Mouse (Mus musculus): Measurements from ENCODE around the gene Vmn1r206.
"Not testable (repeated sequence)": the region's sequence is repeated elsewhere in the genome, so short reads cannot be mapped to it uniquely, and the experiment has no call there.

Gene Vmn1r206

DNA sequence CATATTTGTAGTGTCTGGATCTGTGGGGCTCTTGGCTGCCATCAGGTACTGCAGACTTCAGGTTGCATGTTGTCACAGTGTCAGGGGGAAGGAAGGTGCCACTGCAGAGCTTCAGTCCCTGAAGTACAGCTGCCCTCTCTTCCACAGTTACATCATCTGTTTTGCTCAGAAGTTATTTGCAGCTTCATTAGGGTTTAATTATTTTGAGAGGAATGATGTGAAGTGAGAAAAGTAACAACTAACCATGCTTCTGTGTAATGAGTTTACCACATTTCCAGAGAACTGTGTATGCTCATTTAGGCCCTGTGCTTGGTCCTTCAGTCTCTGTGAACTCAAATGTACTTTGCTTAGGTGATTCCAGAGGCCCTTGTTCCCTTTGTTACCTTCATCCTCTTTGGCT is at the start of gene Vmn1r206:
Gene Vmn1r206 (minus strand): TSS at position 101 of the 400 bp plus-strand sequence.
- not testable (repeated sequence) for DNase-seq

DNA sequence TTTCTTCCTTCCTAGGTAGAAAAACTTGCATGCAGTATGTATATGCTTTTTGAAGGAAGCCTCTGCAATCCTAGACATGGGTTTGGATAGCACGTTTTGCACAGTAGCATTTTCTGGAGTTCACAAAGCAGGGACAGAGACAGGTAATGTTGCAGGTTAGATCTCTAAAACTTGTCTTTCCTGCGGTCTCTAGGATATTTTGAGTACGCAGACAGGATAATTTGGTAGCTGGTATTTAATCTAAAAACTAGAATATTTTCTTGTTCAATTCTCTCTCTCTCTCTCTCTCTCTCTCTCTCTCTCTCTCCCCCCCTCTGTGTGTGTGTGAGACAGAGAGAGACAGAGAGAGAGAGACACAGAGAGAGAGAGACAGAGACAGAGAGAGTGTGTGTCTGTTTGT is 31.2 kb downstream of the Vmn1r206 start, which contains the start of gene Vmn1r205:
Gene Vmn1r205 (minus strand): TSS at position 101 of the 400 bp plus-strand sequence.
- DNase-seq = no peak

DNA sequence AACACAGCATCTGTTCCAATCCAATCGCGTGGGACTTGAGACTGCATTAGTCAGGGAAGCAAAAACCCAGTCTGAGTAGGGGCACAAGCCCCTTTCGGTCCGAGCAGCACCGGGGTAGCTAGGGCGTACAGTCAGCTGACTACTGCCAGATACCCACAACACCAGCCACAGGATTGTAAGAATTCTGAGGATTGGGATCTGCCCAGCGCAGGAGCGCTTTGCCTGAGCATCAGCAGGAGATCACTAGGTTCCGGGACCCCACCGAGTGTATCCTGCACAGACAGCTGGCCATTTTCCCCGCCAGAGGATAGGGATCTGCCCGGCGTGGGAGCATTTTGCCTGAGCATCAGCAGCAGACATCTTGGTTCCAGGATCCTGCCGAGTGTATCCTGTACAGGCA is 40.7 kb downstream of the Vmn1r206 start:
- not testable (repeated sequence) for DNase-seq

DNA sequence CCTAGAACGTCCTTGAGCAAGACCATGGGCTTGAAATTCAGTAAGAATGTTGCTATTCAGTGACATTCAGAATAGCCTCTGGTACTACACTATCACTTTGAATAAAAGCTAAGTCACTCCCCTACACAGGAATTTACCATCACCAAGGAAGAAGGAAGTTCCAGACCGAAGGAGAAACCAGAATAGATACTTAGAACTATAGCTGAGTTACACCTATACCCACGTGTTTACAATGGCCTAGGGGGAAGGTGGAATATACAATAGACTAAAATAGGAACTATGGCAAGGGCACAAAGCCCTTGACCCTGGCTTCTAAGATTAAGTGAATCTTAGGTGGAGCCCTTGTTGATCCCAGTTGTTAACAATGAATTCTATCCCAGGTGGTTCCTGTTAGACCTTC is 49.1 kb downstream of the Vmn1r206 start:
- DNase-seq = not testable (repeated sequence)

Data from right cerebral cortex, adult 18-20 months (tissue).